Mouse (Mus musculus) spleen, adult 2 months (tissue): Measurements from ENCODE around the gene Ythdf2. TPM values are rescaled to one million over a fixed set of nuclear protein-coding genes. Genes with fewer than 3 reads are reported as not detected.
"Not testable (repeated sequence)": the region's sequence is repeated elsewhere in the genome, so short reads cannot be mapped to it uniquely, and the experiment has no call there.

Experiments
- DNase-seq, 2 experiments: peaks; one replicate each; pipeline versions ENCODE4 v3.0.0 to v3.0.0-alpha.2; 2012 to 2021; ENCODE audit warnings: low spot score in 2 of 2, low read depth in 1 of 2
- H3K27ac ChIP-seq: fragments of 200-500 bp; 2 replicates; pipeline ENCODE4 v1.5.1; 2012; ENCODE audit warnings: low read length, inconsistent platforms; ENCODE audit not compliant: insufficient read depth
- H3K27me3 ChIP-seq: fragments of 200-500 bp; 2 replicates; pipeline ENCODE4 v1.6.1; 2012; ENCODE audit warnings: mild to moderate bottlenecking, moderate library complexity, low read length, inconsistent platforms; ENCODE audit not compliant: control insufficient read depth, insufficient read depth
- H3K36me3 ChIP-seq: fragments of 200-500 bp; 2 replicates; pipeline ENCODE4 v1.6.1; 2012; ENCODE audit warnings: mild to moderate bottlenecking, low read length, inconsistent platforms; ENCODE audit not compliant: control insufficient read depth, insufficient read depth
- H3K4me1 ChIP-seq: fragments of 200-500 bp; 2 replicates; pipeline ENCODE4 v1.6.1; 2011; ENCODE audit warnings: inconsistent platforms; ENCODE audit not compliant: control insufficient read depth, insufficient read depth, insufficient read length
- H3K4me3 ChIP-seq: fragments of 200-500 bp; 2 replicates; pipeline ENCODE4 v1.5.1; 2011; ENCODE audit warnings: mild to moderate bottlenecking, inconsistent platforms; ENCODE audit not compliant: insufficient read depth, insufficient read length; ENCODE audit errors: extremely low read depth
- CTCF ChIP-seq: fragments of 200-500 bp; IDR thresholded peaks from 2 replicates; pipeline ENCODE4 v1.5.1; 2011; ENCODE audit warnings: mild to moderate bottlenecking, inconsistent platforms; ENCODE audit not compliant: insufficient read depth, insufficient read length, insufficient replicate concordance; ENCODE audit errors: extremely low read depth
- POLR2A ChIP-seq: fragments of 200-500 bp; IDR thresholded peaks from 2 replicates; pipeline ENCODE4 v1.6.1; 2011; ENCODE audit warnings: low read depth, low read length, inconsistent platforms
- WGBS: fragments of 180-500 bp; shearing (Covaris S2); methylation state at CpG from one replicate; pipeline ENCODE4 v1.1.7; 2018; 5-methylcytosine and 5-hydroxymethylcytosine counted together
- polyA plus RNA-seq: library from polyadenylated mRNA; depleted of rRNA; stranded (reverse); fragments of >200 nt; gene quantifications from 2 replicates; pipeline ENCODE4 v1.2.3, GENCODE M21; 2012

Gene Ythdf2
- polyA plus RNA-seq, 1 experiment: 11.9 TPM

DNA sequence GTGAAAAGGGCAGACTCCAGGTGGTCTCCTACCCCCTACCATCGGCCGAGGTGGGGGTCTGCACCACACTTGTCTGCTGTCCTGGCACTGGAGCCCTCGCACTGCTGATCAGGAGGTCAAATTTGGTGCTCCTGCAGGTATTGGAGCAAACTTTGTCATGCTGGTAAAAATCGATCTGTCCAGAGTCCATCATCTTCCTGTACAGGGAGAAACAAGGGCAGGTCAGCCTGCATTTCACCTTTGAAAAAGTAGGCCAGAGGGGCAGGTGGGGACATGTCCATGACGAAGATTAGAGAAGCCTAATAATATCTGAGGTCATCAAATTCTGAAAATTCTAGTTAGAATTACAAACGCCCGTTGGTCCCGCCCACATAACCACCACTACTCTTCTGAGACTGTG is 22.6 kb upstream of the Ythdf2 start:
- WGBS: 75% methylated on average over 8 of the region's 8 CpGs
- DNase-seq: no peak
- no peaks in the 10 kb centered on the region for H3K27me3 ChIP-seq
- H3K36me3 ChIP-seq: peaks cover 26% of the 10 kb centered on the region
- H3K4me1 ChIP-seq: no peaks in the 10 kb centered on the region
- no peak overlapping the region for H3K27ac ChIP-seq
- TF ChIP-seq CTCF: no peak
- no peak for TF ChIP-seq POLR2A
- H3K4me3 ChIP-seq: no peak overlapping the region

DNA sequence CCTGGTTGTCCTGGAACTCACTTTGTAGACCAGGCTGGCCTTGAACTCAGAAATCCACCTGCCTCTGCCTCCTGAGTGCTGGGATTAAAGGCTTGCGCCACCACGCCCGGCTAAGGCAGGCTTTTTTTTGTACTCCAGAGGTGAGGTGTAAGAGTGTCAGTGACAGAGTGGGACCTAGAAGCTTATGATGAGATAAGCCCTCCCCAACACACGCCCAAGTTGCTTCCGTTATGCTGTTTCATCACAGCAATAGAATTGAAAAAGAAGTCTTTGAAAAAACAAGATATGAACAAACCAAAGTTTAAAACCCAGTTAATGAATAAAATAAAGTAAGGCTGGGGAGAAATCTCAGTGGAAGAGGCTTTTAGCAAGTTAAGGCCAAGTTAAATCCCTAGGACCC is 18.3 kb upstream of the Ythdf2 start:
- TF ChIP-seq CTCF (no peak), POLR2A (no peak)
- DNase-seq: no peak
- peaks cover 35% of the 10 kb centered on the region for H3K36me3 ChIP-seq

DNA sequence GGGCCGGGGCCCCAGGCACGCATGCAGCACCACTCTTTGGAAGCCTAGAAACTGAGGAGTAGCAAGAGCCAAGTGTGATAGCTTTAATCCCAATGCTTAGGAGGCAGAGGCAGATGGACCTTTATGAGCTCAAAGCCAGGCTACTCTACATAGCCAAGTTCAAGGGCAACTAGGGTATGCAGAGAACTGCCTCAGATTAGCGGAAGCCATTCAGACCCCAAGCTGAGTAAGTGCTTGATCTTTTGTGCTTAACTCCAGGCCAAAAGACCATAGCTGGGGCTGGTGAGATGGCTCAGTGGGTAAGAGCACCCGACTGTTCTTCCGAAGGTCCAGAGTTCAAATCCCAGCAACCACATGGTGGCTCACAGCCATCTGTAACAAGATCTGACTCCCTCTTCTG is 9.9 kb upstream of the Ythdf2 start:
- not testable (repeated sequence) for H3K27ac ChIP-seq, H3K4me1 ChIP-seq, DNase-seq, H3K4me3 ChIP-seq, H3K27me3 ChIP-seq
- 91% methylated on average over 5 of the region's 5 CpGs for WGBS
- H3K36me3 ChIP-seq: peaks cover 16% of the 10 kb centered on the region

More for the DNA sequence above, 18.3 kb upstream of the Ythdf2 start:
- H3K4me1 ChIP-seq: no peaks in the 10 kb centered on the region
- H3K4me3 ChIP-seq: no peak overlapping the region
- H3K27ac ChIP-seq: no peak overlapping the region
- 94% methylated on average over 5 of the region's 5 CpGs for WGBS
- no peaks in the 10 kb centered on the region for H3K27me3 ChIP-seq

DNA sequence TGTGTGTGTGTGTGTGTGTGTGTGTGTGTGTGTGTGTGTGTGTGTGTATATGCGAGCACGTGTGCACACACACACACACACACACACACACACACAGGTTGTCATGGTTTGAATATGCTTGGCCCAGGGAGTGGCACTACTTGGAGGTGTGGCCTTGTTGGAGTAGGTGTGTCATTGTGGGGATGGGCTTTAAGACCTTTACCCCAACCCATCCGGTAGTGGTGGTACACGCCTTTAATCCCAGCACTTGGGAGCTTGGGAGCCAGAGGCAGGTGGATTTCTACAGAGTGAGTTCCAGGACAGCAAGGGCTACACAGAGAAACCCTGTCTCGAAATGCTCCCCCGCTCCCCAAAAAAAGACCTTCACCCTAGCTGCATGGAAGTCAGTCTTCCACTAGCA is 6.3 kb upstream of the Ythdf2 start:
- not testable (repeated sequence) for H3K4me3 ChIP-seq, H3K36me3 ChIP-seq, H3K4me1 ChIP-seq, DNase-seq, H3K27me3 ChIP-seq, H3K27ac ChIP-seq
- 84% methylated on average over 6 of the region's 6 CpGs for WGBS

DNA sequence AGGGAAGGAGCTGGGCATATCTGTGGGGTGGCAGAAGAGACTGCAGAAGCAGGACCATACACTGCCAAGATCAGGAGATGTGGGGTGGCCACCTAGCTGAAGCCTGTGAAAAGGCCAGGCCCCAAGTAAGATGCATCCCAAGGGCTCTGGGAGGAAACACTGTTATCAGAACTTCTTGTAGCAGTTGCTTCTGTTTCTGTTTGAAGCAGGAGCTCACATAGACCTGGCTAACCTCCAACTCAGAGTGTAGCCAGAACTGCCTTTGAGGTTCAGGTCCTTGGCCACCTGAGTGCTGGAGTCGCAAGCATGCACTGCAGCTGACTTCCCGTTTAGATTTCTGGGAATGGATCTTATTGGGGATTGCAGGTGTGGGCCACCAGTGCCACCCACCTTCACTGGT is 5.7 kb upstream of the Ythdf2 start:
- Histone ChIP-seq H3K36me3 (no peaks in the 10 kb centered on the region), H3K4me1 (0 out of 2 replicates have a peak, but pooled peaks cover 2% of the 10 kb centered on the region), H3K27ac (no peak overlapping the region), H3K27me3 (no peaks in the 10 kb centered on the region), H3K4me3 (no peak overlapping the region)
- no peak for TF ChIP-seq CTCF
- no peak for TF ChIP-seq POLR2A
- no peak for DNase-seq
- WGBS: 36% methylated on average over 2 of the region's 2 CpGs

DNA sequence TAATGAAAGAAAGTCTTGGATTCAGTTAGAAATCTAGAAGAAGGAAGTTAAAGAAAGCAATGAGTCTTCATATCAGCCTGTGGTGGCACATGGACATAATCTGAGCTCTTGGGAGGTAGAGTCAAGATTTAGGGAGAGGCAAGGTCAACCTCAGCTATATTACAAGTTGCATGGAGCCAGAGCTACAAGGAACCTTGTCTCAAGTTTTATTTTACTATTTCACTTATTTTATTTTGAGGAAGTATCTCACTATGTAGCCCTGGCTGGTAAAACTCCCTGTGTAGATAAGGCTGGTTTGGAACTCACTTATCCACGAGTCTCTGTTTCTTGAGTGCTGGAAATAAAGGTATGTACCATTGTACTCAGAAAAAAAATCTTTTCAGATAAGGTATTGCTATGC is 4.5 kb upstream of the Ythdf2 start:
- H3K4me1 ChIP-seq: 0 out of 2 replicates have a peak, but pooled peaks cover 2% of the 10 kb centered on the region
- no peak overlapping the region for H3K27ac ChIP-seq
- TF ChIP-seq POLR2A (no peak), CTCF (no peak)
- H3K27me3 ChIP-seq: no peaks in the 10 kb centered on the region
- H3K4me3 ChIP-seq: no peak overlapping the region
- WGBS: 56% methylated on average over 1 of the region's 1 CpGs
- H3K36me3 ChIP-seq: no peaks in the 10 kb centered on the region
- no peak for DNase-seq

DNA sequence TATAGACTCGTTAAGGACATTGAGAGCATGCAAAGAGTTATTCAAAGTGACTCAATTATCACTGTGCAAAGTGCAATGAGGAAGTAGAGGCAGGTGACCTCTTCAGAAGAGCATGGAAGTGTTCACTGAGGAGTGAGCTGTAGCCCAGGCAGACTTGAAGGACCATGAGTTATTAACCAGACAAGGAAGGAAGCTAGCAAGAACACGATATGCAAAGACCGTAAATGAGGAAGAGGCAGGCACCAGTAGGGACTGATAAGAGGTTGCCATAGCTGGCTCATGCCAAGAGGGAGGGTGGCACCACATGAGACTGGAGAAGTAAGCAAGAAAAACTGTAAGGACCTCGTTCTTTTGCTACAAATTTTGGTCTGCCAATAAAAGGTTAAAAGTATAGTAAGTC is 2.7 kb upstream of the Ythdf2 start:
- Histone ChIP-seq H3K27me3 (no peaks in the 10 kb centered on the region), H3K36me3 (peaks cover 3% of the 10 kb centered on the region; the same call in 1 of the 2 replicates), H3K27ac (peak overlapping the region; percentile 30; the same call in 1 of the 2 replicates), H3K4me1 (peaks cover 4% of the 10 kb centered on the region; the same call in 1 of the 2 replicates), H3K4me3 (no peak overlapping the region)
- WGBS: 8% methylated on average over 4 of the region's 4 CpGs
- TF ChIP-seq POLR2A (no peak), CTCF (no peak)
- DNase-seq: peak; percentile 21 to 24
